Mouse (Mus musculus) CH12.LX (cell line): ENCODE measurements around the gene Dcaf11.

Experiments
- POLR2A ChIP-seq: IDR thresholded peaks from 2 replicates; pipeline ENCODE4 v1.6.1; 2011; ENCODE audit warnings: low read depth, mild to moderate bottlenecking, improper control_type of control experiment, low read length
- ZC3H11A ChIP-seq: IDR thresholded peaks from 2 replicates; pipeline ENCODE4 v1.6.1; 2012; ENCODE audit warnings: low read depth, mild to moderate bottlenecking, inconsistent platforms, low read length, improper control_type of control experiment

GRCm38 (mm10) chr14:55584303-55584701 lies 24.5 kb downstream of the Dcaf11 start:
- TF ChIP-seq POLR2A: no peak
- TF ChIP-seq ZC3H11A: no peak
